Mouse (Mus musculus) lung, adult 18-20 months (tissue): ENCODE data around the gene Rad23a.
A peak's percentile ranks its signal among the peaks of the same experiment; 100 is the strongest.

Experiments used
- DNase-seq, 2 experiments: peaks; one replicate each; pipeline ENCODE4 v3.0.0; 2022; ENCODE audit warnings: mixed read lengths in 2 of 2

Rad23a gene

DNA sequence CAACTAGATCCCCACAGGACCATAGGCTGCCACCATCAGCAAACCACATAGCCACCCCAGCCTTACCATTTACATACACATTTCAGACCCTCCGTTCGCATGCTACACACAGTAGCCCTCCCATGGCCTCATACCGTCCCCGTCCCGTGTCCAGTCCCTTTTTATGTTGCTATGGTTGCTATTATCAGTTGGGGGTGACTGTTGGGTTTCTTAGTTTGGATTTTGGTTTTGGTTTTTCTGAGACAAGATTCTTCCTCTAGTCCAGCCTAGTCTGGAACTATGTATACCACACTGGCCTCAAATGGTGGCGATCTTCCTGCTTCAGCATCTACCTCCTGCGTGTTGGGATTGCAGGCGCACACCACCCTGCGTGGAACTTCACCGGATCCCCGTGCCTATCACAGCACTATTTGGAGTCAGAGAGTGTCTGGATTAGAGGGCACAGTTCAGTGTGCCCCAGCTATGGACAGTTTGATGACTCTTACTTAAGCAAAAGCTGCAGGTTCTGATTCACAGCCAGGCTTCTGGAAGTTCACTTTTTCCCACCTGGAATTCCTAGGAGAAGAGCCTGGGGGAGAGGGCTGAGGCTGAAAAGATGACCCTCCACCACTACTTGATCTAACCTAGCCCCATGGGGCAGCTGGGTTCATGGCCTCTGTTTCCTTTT is 53.5 kb downstream of the Rad23a start:
- DNase-seq, result no peak

DNA sequence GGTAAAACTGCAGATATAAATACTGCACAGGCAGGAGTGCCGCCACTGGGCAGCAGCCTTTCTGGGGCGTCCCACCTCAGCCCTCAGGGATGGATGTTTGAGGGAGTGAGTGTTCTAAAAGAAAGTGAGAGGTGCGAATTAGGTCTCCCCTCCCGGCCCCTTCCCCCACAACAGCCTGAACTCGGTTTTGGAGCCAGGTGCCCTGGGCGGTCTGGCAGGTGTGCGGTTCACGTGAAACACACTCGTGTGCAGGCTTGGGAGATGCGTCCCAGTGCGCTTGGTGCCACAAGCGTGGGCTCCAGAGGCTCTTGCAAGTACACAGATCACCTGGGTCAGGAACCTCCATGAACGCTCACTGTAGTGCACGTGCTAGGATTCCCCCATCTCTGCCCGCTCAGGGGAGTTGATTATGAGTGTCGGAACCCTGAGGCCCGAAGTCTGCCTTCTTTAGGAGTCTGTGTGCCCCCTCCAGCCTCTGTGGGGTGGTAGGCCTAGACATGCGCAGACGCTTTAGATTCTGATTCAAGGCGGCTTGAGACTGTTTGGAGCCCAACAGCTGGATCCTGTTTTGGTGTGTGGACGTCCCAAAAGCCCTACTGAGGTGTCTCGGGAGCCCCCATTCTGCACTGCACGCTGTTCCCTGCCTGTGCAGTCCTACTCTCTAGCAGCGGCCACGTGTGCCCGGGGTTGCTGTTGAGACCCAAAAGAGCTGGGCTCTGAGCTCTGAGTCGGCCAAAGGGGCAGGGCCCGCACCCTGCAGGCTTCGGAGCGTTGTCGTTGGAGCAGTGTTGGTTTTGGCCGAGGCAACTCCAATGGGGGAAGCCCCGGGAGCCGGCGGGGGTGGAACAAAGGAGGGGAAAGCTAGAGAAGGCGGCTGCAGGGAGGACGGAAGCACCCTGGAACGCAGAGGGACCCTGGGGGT is 54.4 kb downstream of the Rad23a start:
- DNase-seq, result peak; percentile 77 to 84

DNA sequence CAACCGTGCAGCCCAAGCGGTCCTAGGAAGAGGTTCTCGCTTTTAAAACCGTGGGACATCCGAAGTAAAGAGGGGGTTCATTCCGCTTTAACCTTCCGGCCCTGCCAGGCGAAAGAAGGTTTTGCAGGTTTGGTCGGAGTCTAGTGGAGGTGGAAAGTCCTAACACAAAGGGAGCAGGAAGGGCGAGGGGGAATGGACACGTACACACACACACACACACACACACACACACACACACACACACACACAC is 55.0 kb downstream of the Rad23a start:
- no peak for DNase-seq

DNA sequence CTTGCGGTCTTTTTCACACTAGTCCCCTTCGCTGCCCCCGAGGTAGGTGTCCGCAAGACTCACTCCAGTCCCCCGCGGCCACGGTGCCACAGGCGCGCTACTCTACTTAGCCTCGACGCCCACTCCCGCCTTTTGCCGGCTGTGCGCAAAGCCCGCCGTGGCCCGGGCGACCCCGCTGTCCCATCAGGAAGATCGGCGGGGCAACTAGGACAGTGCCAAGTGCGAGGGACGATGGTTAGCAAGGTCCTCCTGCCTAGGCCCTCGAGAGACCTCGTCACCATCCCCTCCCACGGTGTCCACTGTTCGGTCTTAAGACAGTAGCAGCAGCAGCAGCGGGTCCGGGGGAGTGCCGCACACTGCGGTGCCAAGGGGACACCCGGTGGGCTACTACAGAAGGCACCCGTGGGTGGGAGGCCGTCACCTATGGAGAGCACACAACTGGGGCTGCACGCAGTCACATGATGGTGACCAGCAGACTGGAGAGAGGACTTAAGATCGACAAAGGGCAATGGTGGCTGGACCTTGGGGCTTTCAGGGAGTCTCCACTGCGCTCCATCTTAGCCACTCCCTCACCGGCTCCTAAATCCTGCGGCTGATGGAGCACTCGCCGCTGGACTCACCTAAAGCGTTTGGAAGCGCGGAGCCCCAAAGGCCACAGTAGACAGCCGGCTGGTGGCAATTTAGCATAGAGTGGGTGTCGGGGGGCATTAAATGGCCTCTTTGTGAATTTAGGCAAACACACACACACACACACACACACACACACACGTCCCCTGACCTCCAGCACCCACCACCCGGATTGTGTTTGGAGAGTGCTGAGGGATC is 55.6 kb downstream of the Rad23a start:
- DNase-seq, result no peak
